8 mouse cellular contexts compared by ENCODE assay signal in the genomic region with DNA sequence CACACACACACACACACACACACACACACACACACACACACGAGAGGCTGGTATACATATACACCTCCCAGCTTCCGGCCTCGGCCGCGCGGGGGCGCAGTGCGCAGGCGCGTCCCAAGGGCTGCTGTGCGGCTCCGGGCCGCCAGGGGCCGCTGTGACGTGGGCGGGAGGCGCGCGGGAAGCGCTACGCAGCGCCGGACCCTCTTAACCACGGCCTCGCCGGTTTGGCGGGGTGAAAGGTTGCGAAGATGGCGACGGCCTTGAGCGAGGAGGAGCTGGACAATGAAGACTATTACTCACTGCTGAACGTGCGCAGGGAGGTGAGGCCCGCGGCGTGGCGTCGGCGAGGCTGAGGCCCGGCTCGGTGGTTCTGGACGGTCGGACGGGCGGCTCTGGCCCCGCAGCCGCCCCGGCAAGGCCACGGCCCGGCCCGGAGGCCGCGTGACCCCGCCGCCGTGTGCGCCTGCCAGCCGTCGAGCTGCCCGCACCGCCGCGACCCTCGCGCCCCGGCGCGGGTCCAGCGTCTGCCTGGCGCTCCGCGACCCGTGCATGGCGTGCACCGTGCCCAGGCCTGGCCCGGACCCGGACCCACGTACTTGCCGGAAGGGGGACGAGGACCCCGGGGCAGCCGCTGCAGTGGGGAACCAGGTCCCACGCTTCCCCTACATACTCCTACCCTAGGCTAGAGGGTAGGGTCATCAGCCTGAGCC. TPM values are rescaled to one million over a fixed set of nuclear protein-coding genes. Genes with fewer than 3 reads are reported as not detected.
DNase-seq lines count a peak whose midpoint lies in the region; ATAC-seq and TF ChIP-seq lines count a peak whose summit lies in the region.

Gene Dnajc11, plus strand, starts transcription at position 187 of the 710 bp plus-strand sequence.

- H3K4me1 ChIP-seq in ES-E14 (ENCODE audit: control insufficient read depth in 2 of 2, insufficient read depth in 2 of 2, low read length in 2 of 2, poor library complexity in 1 of 2): peaks cover 8 to 9% of the 10 kb centered on the region in 2 experiments; a peak in 3 of 4 replicates
- peaks cover 13% of the 10 kb centered on the region for H3K4me1 ChIP-seq in forebrain, embryonic 16.5 days (replicated peaks; ENCODE audit: control insufficient read depth, insufficient read depth, low read length)
- H3K4me1 ChIP-seq in lung, embryonic 14.5 days (ENCODE audit: insufficient read depth): 0 out of 2 replicates have a peak, but pooled peaks cover 3% of the 10 kb centered on the region
- H3K4me1 ChIP-seq in olfactory bulb, adult 2 months (ENCODE audit: control insufficient read depth, insufficient read depth, low read length): peaks cover 17% of the 10 kb centered on the region
- peaks cover 19% of the 10 kb centered on the region for H3K4me1 ChIP-seq in thymus, adult 2 months (replicated peaks; ENCODE audit: control insufficient read depth, insufficient read depth, low read length)

- peaks cover 8% of the 10 kb centered on the region; the same call in 1 of the 2 replicates for H3K36me3 ChIP-seq in ES-E14 (ENCODE audit: control insufficient read depth, insufficient read depth, low read length, poor library complexity, severe bottlenecking)
- H3K36me3 ChIP-seq in forebrain, embryonic 16.5 days (ENCODE audit: control insufficient read depth, insufficient read depth): no peaks in the 10 kb centered on the region
- H3K36me3 ChIP-seq in lung, embryonic 14.5 days (ENCODE audit: insufficient read depth): no peaks in the 10 kb centered on the region
- H3K36me3 ChIP-seq in thymus, adult 2 months (ENCODE audit: control insufficient read depth, insufficient read depth, low read length): no peaks in the 10 kb centered on the region

- peak within 1 kb of the TSS; percentile 78 to 96 for H3K4me3 ChIP-seq in ES-E14 (ENCODE audit: insufficient read depth in 1 of 2, low read depth in 1 of 2, low read length in 2 of 2, poor library complexity in 1 of 2, severe bottlenecking in 1 of 2)
- peak within 1 kb of the TSS; percentile 93 for H3K4me3 ChIP-seq in forebrain, embryonic 16.5 days (replicated peaks; ENCODE audit: low read length)
- H3K4me3 ChIP-seq in layer of hippocampus, adult 2 months: peak within 1 kb of the TSS; percentile 83
- H3K4me3 ChIP-seq in lung, embryonic 14.5 days (ENCODE audit: low read depth, low read length): peak within 1 kb of the TSS; percentile 100
- H3K4me3 ChIP-seq in olfactory bulb, adult 2 months (ENCODE audit: insufficient read depth, low read depth, low read length): peak within 1 kb of the TSS; percentile 87
- H3K4me3 ChIP-seq in thymus, adult 2 months (ENCODE audit: control insufficient read depth, insufficient read depth, low read length): peak within 1 kb of the TSS; percentile 49

- H3K27ac ChIP-seq in ES-E14 (ENCODE audit: insufficient read depth, low read depth, low read length, poor library complexity, severe bottlenecking): peak within 1 kb of the TSS; percentile 86
- no peak within 1 kb of the TSS for H3K27ac ChIP-seq in forebrain, embryonic 16.5 days (ENCODE audit: low read length)
- peak within 1 kb of the TSS; percentile 93 for H3K27ac ChIP-seq in layer of hippocampus, adult 2 months
- H3K27ac ChIP-seq in lung, embryonic 14.5 days (ENCODE audit: low read depth): 0 out of 2 replicates have a peak within 1 kb of the TSS, but pooled peaks have one; percentile 54
- H3K27ac ChIP-seq in olfactory bulb, adult 2 months (ENCODE audit: insufficient read depth, low read depth, low read length): 0 out of 2 replicates have a peak within 1 kb of the TSS, but pooled peaks have one; percentile 14
- no peak within 1 kb of the TSS for H3K27ac ChIP-seq in thymus, adult 2 months (ENCODE audit: control insufficient read depth, insufficient read depth, low read length)

- peak within 1 kb of the TSS; percentile 99 for H3K9ac ChIP-seq in ES-E14 (ENCODE audit: insufficient read depth, low read depth, low read length, poor library complexity, severe bottlenecking)
- H3K9ac ChIP-seq in forebrain, embryonic 16.5 days (replicated peaks; ENCODE audit: low read depth, low read length): peak within 1 kb of the TSS; percentile 86
- H3K9ac ChIP-seq in lung, embryonic 14.5 days: peak within 1 kb of the TSS; percentile 96

- no peaks in the 10 kb centered on the region for H3K27me3 ChIP-seq in forebrain, embryonic 16.5 days (replicated peaks; ENCODE audit: control insufficient read depth, insufficient read depth, low read length)
- no peaks in the 10 kb centered on the region for H3K27me3 ChIP-seq in lung, embryonic 14.5 days (ENCODE audit: insufficient read depth, low read length)
- no peaks in the 10 kb centered on the region for H3K27me3 ChIP-seq in thymus, adult 2 months (ENCODE audit: control insufficient read depth, insufficient read depth, low read length)

- peak; percentile 64 for DNase-seq in ES-E14 (ENCODE audit: low read depth, low spot score)
- DNase-seq in cerebellum, adult 11-12 months: peak; percentile 92
- peak; percentile 97 to 98 for DNase-seq in heart, postnatal 36 days
- peak; percentile 89 to 94 for DNase-seq in layer of hippocampus, adult 2 months (ENCODE audit: low spot score in 2 of 2)
- DNase-seq in lung, embryonic 14.5 days: peak; percentile 93
- DNase-seq in thymus, adult 2 months: peak; percentile 94

- ATAC-seq in forebrain, embryonic 16.5 days: peak; percentile 94
- peak; percentile 92 for ATAC-seq in lung, embryonic 14.5 days (ENCODE audit: insufficient read depth)

- in situ Hi-C loops in ES-E14 (cut with MboI; ENCODE audit: low sequenced_read_pairs in 2 of 2, unreplicated experiment in 2 of 2): no loop called here

- WGBS in forebrain, embryonic 16.5 days: 0% methylated on average over 76 of the region's 83 CpGs
- under 1% methylated on average over 76 of the region's 83 CpGs for WGBS in lung, embryonic 14.5 days
- WGBS in olfactory bulb, adult 2 months: under 1% methylated on average over 65 of the region's 83 CpGs
- under 1% methylated on average over 83 of the region's 83 CpGs for WGBS in thymus, adult 2 months

- no peaks in the 10 kb centered on the region for H3K9me3 ChIP-seq in ES-E14 (ENCODE audit: control insufficient read depth, insufficient read depth, low read depth, low read length)
- H3K9me3 ChIP-seq in forebrain, embryonic 16.5 days (ENCODE audit: control insufficient read depth, low read length): no peaks in the 10 kb centered on the region
- H3K9me3 ChIP-seq in lung, embryonic 14.5 days (ENCODE audit: low read depth, low read length): no peaks in the 10 kb centered on the region

- TF ChIP-seq POLR2A in olfactory bulb, adult 2 months (IDR thresholded peaks at IDR 0.05; ENCODE audit: insufficient read depth, low read depth, low read length): no peak
- 0 out of 2 replicates have a peak, but pooled peaks have one; percentile 38 for TF ChIP-seq POLR2A in thymus, adult 2 months (IDR thresholded peaks at IDR 0.05; ENCODE audit: control insufficient read depth, extremely low read depth, insufficient read depth, low read length, poor library complexity)

- intact Hi-C loops in heart, postnatal 36 days (cut with DNase I): loop anchor here (2.0 to 5.0 kb wide), 2 partner anchors 71 to 104 kb away; partner anchors contain the start of genes Nol9 and Tas1r1

- peak within 1 kb of the TSS; percentile 98 for H3K4me2 ChIP-seq in forebrain, embryonic 16.5 days (ENCODE audit: low read length)
- peak within 1 kb of the TSS; percentile 95 for H3K4me2 ChIP-seq in lung, embryonic 14.5 days

- peak; percentile 82 for TF ChIP-seq CTCF in layer of hippocampus, adult 2 months (conservative IDR thresholded peaks at IDR 0.05)
- peak; percentile 78 for TF ChIP-seq CTCF in lung, embryonic 14.5 days (IDR thresholded peaks at IDR 0.05; ENCODE audit: low read depth)
- TF ChIP-seq CTCF in olfactory bulb, adult 2 months (IDR thresholded peaks at IDR 0.05; ENCODE audit: insufficient read depth, low read depth, low read length): peak; percentile 100
- TF ChIP-seq CTCF in thymus, adult 2 months (IDR thresholded peaks at IDR 0.05; ENCODE audit: borderline replicate concordance, control insufficient read depth, extremely low read depth, insufficient read depth, low read length, poor library complexity): peak; percentile 100

TF ChIP-seq in ES-E14, 5 proteins besides CTCF, POLR2A, EP300 and RAD21:
- TF ChIP-seq MAFK (IDR thresholded peaks at IDR 0.05; ENCODE audit: insufficient read depth, low read depth, low read length) (no peak), ZC3H11A (IDR thresholded peaks at IDR 0.05; ENCODE audit: borderline replicate concordance, low read depth, low read length) (no peak), CHD2 (IDR thresholded peaks at IDR 0.05; ENCODE audit: low read depth, low read length) (no peak), ZNF384 (IDR thresholded peaks at IDR 0.05; ENCODE audit: low read depth, low read length) (no peak), HCFC1 (IDR thresholded peaks at IDR 0.05; ENCODE audit: borderline replicate concordance, insufficient read depth, low read length) (peak; percentile 81; the same call in 1 of the 2 replicates)

RNA-seq across cellular contexts. Expression of gene Dnajc11, which starts in this region (rescaled TPM):
- total RNA-seq in ES-E14 (2012; rRNA removed): 98.2 and 103 TPM in 2 replicates
- 84.2 and 89.8 TPM in 2 replicates for polyA plus RNA-seq in forebrain, embryonic 16.5 days (2015; fragmentation: Nextera tagmentation; extraction: Ambion mirVana)
- 10 to 100 TPM; 72.7 to 88.8 TPM for total RNA-seq in heart, postnatal 36 days (2021)
- total RNA-seq in layer of hippocampus, adult 2 months (2021): 10 to 100 TPM; 68.2 to 69.1 TPM
- polyA plus RNA-seq in lung, embryonic 14.5 days (2014; fragmentation: Nextera tagmentation; extraction: Ambion mirVana): 65.9 and 66.6 TPM in 2 replicates
- polyA plus RNA-seq in olfactory bulb, adult 2 months (2012; ENCODE audit: insufficient read depth, insufficient read length, low replicate concordance, missing spikeins): not detected in 2 replicates
- 61.4 and 67.0 TPM in 2 replicates for polyA plus RNA-seq in thymus, adult 2 months (2012; rRNA removed)

Comparison
In these comparisons a context has a peak if more than half of its experiments do, and no peak if none do; other contexts are left out.
1. H3K27ac ChIP-seq: peak in ES-E14 (single experiment), layer of hippocampus, adult 2 months (single experiment), lung, embryonic 14.5 days (single experiment) and olfactory bulb, adult 2 months (single experiment); none in forebrain, embryonic 16.5 days (single experiment) and thymus, adult 2 months (single experiment).
2. H3K4me3 ChIP-seq: peak in every context shown above with its lines; median percentile 100 in lung, embryonic 14.5 days; 93 in forebrain, embryonic 16.5 days; 87 in ES-E14; 87 in olfactory bulb, adult 2 months; 83 in layer of hippocampus, adult 2 months; 49 in thymus, adult 2 months.
3. Peak in every context shown above with its lines, with median percentiles within 50 percentile points of each other: DNase-seq, H3K9ac ChIP-seq and CTCF ChIP-seq.